Mouse (Mus musculus) cerebellum, adult 2 months (tissue): ENCODE data around the gene Eif1ax.

Experiments
- CTCF ChIP-seq: fragments of 200-500 bp; IDR thresholded peaks from 2 replicates; pipeline ENCODE4 v1.5.1; 2011; ENCODE audit warnings: low read depth, mild to moderate bottlenecking, control low read depth, low read length, moderate library complexity, borderline replicate concordance; ENCODE audit not compliant: insufficient read depth
- POLR2A ChIP-seq: fragments of 200-500 bp; IDR thresholded peaks from 2 replicates; pipeline ENCODE4 v1.6.1; 2011; ENCODE audit warnings: low read length, control low read depth, borderline replicate concordance; ENCODE audit not compliant: insufficient read depth

- TF ChIP-seq CTCF (no peak), POLR2A (no peak)
Measured at GRCm38 (mm10) chrX:159414829-159415673, 43.1 kb downstream of the Eif1ax start.
